Comparison of ENCODE assay signal across 24 mouse cellular contexts in the genomic region with DNA sequence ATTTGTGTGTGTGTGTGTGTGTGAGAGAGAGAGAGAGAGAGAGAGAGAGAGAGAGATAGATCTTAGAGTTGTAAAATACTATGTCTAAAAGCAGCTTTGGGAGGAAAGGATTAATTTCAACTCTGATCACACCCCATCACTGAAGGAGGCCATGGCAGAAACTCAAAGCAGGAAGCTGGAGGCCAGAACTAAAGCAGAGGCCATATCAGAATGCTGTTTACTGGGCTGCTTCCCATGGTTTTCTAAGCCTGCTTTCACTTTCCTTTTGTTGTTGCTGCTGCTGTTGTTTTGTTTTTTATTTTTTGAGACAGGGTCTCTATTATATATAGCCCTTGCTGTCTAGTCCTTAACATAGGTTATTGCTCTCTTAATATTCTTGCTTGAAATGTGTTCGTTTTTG. TPM values are rescaled to one million over a fixed set of nuclear protein-coding genes. Genes with fewer than 3 reads are reported as not detected.
DNase-seq lines count a peak whose midpoint lies in the region; ATAC-seq and TF ChIP-seq lines count a peak whose summit lies in the region.
"Had no signal": no experiment of that assay in that cellular context is flagged by ENCODE, and none has a peak within 500 bp of the region (broad histone marks: within the 10 kb centered on the region; RNA-seq: fewer than 3 reads in every experiment).

No protein-coding gene starts in this region.

- no peaks in the 10 kb centered on the region for H3K9me3 ChIP-seq in midbrain, embryonic 11.5 days (ENCODE audit: control insufficient read depth, low read length)
- H3K9me3 ChIP-seq in midbrain, postnatal 0 days (ENCODE audit: low read length): no peaks in the 10 kb centered on the region
- H3K9me3 ChIP-seq: embryonic facial prominence, embryonic 12.5 days; forebrain, embryonic 12.5 days; heart, embryonic 15.5 days had no signal

- ATAC-seq in midbrain, embryonic 11.5 days (ENCODE audit: low FRiP score): no peak
- ATAC-seq in midbrain, postnatal 0 days (ENCODE audit: low FRiP score): no peak
- ATAC-seq in CD4-positive, CD25-positive, alpha-beta regulatory T cell, adult 4 months: peak; percentile 77
- ATAC-seq in activated CD4-positive, CD25-positive, alpha-beta regulatory T cell, adult 4 months: peak; percentile 61
- ATAC-seq: forebrain, postnatal 0 days had no signal

- no peak overlapping the region for H3K4me3 ChIP-seq in midbrain, embryonic 11.5 days (ENCODE audit: low read depth, low read length)
- no peak overlapping the region for H3K4me3 ChIP-seq in midbrain, postnatal 0 days (ENCODE audit: low read depth, low read length)
- H3K4me3 ChIP-seq: embryonic facial prominence, embryonic 12.5 days; forebrain, embryonic 12.5 days; gastrocnemius, adult 2 months; heart, embryonic 15.5 days had no signal

- peak; percentile 60 for DNase-seq in midbrain, embryonic 11.5 days (ENCODE audit: low spot score, missing footprints)
- DNase-seq in midbrain, postnatal 0 days (ENCODE audit: low spot score): no peak
- peak; percentile 15 for DNase-seq in naive thymus-derived CD4-positive, alpha-beta T cell, adult 2 months (ENCODE audit: low read depth)
- no peak for DNase-seq in retina, embryonic 14.5 days (ENCODE audit: low spot score)
- no peak for DNase-seq in adrenal gland, postnatal 25 days
- DNase-seq in heart, adult 11 months: no peak
- DNase-seq: adrenal gland, adult 8-10 months; cerebellum, adult 11 months; cerebellum, adult 8-10 months; cerebellum, postnatal 25 days; forebrain, postnatal 0 days; gastrocnemius, adult 2 months; gastrocnemius, postnatal 25 days; heart, adult 18-20 months; heart, postnatal 14 days; kidney, adult 11 months; kidney, adult 9 months had no signal

- WGBS in midbrain, embryonic 11.5 days: 84% methylated on average over 1 of the region's 1 CpGs
- 91% methylated on average over 1 of the region's 1 CpGs for WGBS in midbrain, postnatal 0 days

- no peak for TF ChIP-seq CTCF in midbrain, postnatal 0 days (IDR thresholded peaks at IDR 0.05)

- no peak overlapping the region for H3K4me2 ChIP-seq in midbrain, embryonic 11.5 days
- no peak overlapping the region for H3K4me2 ChIP-seq in midbrain, postnatal 0 days (ENCODE audit: low read depth, low read length, poor library complexity, severe bottlenecking)
- H3K4me2 ChIP-seq: embryonic facial prominence, embryonic 12.5 days; forebrain, embryonic 12.5 days; heart, embryonic 11.5 days; heart, embryonic 15.5 days; hindbrain, embryonic 14.5 days had no signal

- H3K9ac ChIP-seq in midbrain, embryonic 11.5 days (ENCODE audit: low read length): no peak overlapping the region
- no peak overlapping the region for H3K9ac ChIP-seq in midbrain, postnatal 0 days (replicated peaks; ENCODE audit: low read length, poor library complexity, severe bottlenecking)
- H3K9ac ChIP-seq: embryonic facial prominence, embryonic 12.5 days; forebrain, embryonic 12.5 days; forebrain, postnatal 0 days; heart, embryonic 15.5 days; hindbrain, embryonic 14.5 days had no signal

- no peak overlapping the region for H3K27ac ChIP-seq in midbrain, embryonic 11.5 days (ENCODE audit: low read depth, low read length)
- no peak overlapping the region for H3K27ac ChIP-seq in midbrain, postnatal 0 days (ENCODE audit: low read depth, low read length)
- H3K27ac ChIP-seq: embryonic facial prominence, embryonic 12.5 days; forebrain, embryonic 12.5 days; gastrocnemius, adult 2 months; heart, embryonic 15.5 days; hindbrain, embryonic 14.5 days had no signal

- peaks cover 5% of the 10 kb centered on the region; the same call in 1 of the 2 replicates for H3K36me3 ChIP-seq in midbrain, embryonic 11.5 days (ENCODE audit: control insufficient read depth, insufficient read depth, low read length)
- peaks cover 3% of the 10 kb centered on the region for H3K36me3 ChIP-seq in midbrain, postnatal 0 days (ENCODE audit: insufficient read depth, low read length)

- no peaks in the 10 kb centered on the region for H3K27me3 ChIP-seq in midbrain, embryonic 11.5 days (ENCODE audit: control insufficient read depth, insufficient read depth, low read length)
- no peaks in the 10 kb centered on the region for H3K27me3 ChIP-seq in midbrain, postnatal 0 days (ENCODE audit: insufficient read depth, low read length)
- H3K27me3 ChIP-seq: embryonic facial prominence, embryonic 12.5 days; forebrain, embryonic 12.5 days; heart, embryonic 15.5 days had no signal

- no peaks in the 10 kb centered on the region for H3K4me1 ChIP-seq in midbrain, embryonic 11.5 days (ENCODE audit: control insufficient read depth, insufficient read depth, low read length)
- H3K4me1 ChIP-seq in midbrain, postnatal 0 days (ENCODE audit: insufficient read depth, low read length): no peaks in the 10 kb centered on the region
- H3K4me1 ChIP-seq: embryonic facial prominence, embryonic 12.5 days; forebrain, embryonic 12.5 days; heart, embryonic 15.5 days had no signal

RNA-seq across cellular contexts. Expression of a gene that starts 11.3 kb away (rescaled TPM):
- 42.0 and 47.7 TPM in 2 replicates for polyA plus RNA-seq in midbrain, embryonic 11.5 days (2014; fragmentation: Nextera tagmentation; extraction: Ambion mirVana)
- total RNA-seq in midbrain, postnatal 0 days (2014; rRNA removed): 6.2 and 7.9 TPM in 2 replicates
- polyA plus RNA-seq in midbrain, postnatal 0 days (2015; fragmentation: Nextera tagmentation; extraction: Ambion mirVana): 2.6 and 3.2 TPM in 2 replicates
- polyA plus RNA-seq in CD4-positive, CD25-positive, alpha-beta regulatory T cell, adult 4 months (2017; shearing (Covaris generic)): 1 to 10 TPM; 7.1 to 8.4 TPM
- 10 to 100 TPM; 14.7 to 19.4 TPM for polyA plus RNA-seq in activated CD4-positive, CD25-positive, alpha-beta regulatory T cell, adult 4 months (2017; shearing (Covaris generic))
- total RNA-seq in adrenal gland, postnatal 25 days (2021): 10.8 and 14.1 TPM in 2 replicates

Comparison
In these comparisons a context has a peak if more than half of its experiments do, and no peak if none do; other contexts are left out.
1. DNase-seq: peak in midbrain, embryonic 11.5 days (single experiment) and naive thymus-derived CD4-positive, alpha-beta T cell, adult 2 months (single experiment); none in midbrain, postnatal 0 days (single experiment), retina, embryonic 14.5 days (single experiment), adrenal gland, postnatal 25 days (single experiment) and heart, adult 11 months (single experiment).
2. ATAC-seq: peak in CD4-positive, CD25-positive, alpha-beta regulatory T cell, adult 4 months (single experiment) and activated CD4-positive, CD25-positive, alpha-beta regulatory T cell, adult 4 months (single experiment); none in midbrain, embryonic 11.5 days (single experiment) and midbrain, postnatal 0 days (single experiment).